8 mouse cellular contexts compared by ENCODE assay signal in the genomic region with DNA sequence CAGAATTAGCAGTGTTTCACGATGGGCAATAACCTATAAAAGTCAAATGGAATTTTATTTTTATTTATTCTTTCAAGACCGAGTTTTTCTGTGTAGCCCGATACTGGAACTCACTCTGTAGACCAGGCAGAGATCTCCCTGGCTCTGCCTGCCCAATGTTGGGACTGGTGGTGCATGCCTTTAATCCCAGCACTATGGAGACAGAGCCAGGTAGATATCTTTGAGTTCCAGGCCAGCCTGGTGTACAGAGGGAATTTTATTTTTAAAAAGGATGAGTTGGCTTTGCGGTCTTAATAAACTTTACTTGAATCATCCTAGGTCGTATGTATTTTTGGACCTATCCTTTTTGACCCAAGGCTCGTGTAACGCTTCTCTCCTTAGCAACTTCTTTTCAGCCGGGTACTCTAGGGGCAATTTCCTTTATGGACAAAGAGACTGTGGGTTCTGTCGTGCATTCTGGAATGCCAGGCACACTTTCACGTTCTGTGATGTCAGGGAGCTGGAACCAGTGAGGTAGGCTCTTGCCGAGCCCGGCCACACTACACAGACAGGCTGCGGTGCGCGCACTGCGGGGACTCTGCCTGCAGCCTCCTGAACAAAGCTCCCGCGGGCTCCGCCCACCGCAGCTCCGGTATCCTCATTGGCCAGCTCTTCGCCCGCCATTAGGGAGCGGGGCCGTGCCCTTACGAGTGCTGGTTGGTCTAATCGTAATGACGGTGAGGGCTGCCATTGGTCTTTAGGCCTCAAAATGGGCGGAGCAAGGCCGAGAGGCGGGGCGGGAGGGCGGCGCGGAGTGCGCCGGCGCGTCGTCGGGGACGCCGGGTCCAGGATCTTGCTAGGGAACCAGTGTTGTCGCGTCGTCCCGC. TPM values are rescaled to one million over a fixed set of nuclear protein-coding genes. Genes with fewer than 3 reads are reported as not detected.
DNase-seq lines count a peak whose midpoint lies in the region; ATAC-seq and TF ChIP-seq lines count a peak whose summit lies in the region.

Mdm1 (plus strand) TSS at position 794 of the 866 bp plus-strand sequence.

- H3K4me1 ChIP-seq in G1E (ENCODE audit: insufficient read depth, low read depth, low read length): peaks cover 19% of the 10 kb centered on the region
- peaks cover 4% of the 10 kb centered on the region for H3K4me1 ChIP-seq in forebrain, embryonic 16.5 days (replicated peaks; ENCODE audit: control insufficient read depth, insufficient read depth, low read length)
- 0 out of 2 replicates have a peak, but pooled peaks cover 3% of the 10 kb centered on the region for H3K4me1 ChIP-seq in lung, embryonic 14.5 days (ENCODE audit: insufficient read depth)
- H3K4me1 ChIP-seq in olfactory bulb, adult 2 months (ENCODE audit: control insufficient read depth, insufficient read depth, low read length): no peaks in the 10 kb centered on the region
- H3K4me1 ChIP-seq in thymus, adult 2 months (replicated peaks; ENCODE audit: control insufficient read depth, insufficient read depth, low read length): peaks cover 4% of the 10 kb centered on the region; the same call in 1 of the 2 replicates

- H3K4me3 ChIP-seq in G1E (ENCODE audit: low read depth, low read length): peak within 1 kb of the TSS; percentile 87
- peak within 1 kb of the TSS; percentile 81 for H3K4me3 ChIP-seq in forebrain, embryonic 16.5 days (replicated peaks; ENCODE audit: low read length)
- H3K4me3 ChIP-seq in layer of hippocampus, adult 2 months: peak within 1 kb of the TSS; percentile 73
- H3K4me3 ChIP-seq in lung, embryonic 14.5 days (ENCODE audit: low read depth, low read length): peak within 1 kb of the TSS; percentile 82
- peak within 1 kb of the TSS; percentile 68 for H3K4me3 ChIP-seq in olfactory bulb, adult 2 months (ENCODE audit: insufficient read depth, low read depth, low read length)
- peak within 1 kb of the TSS; percentile 56 for H3K4me3 ChIP-seq in thymus, adult 2 months (ENCODE audit: control insufficient read depth, insufficient read depth, low read length)

- intact Hi-C loops in heart, postnatal 36 days (cut with DNase I): loop anchor here (10.0 kb wide), 1 partner anchor 1094 kb away; no protein-coding TSS in a partner anchor

- peak within 1 kb of the TSS; percentile 69 for H3K4me2 ChIP-seq in forebrain, embryonic 16.5 days (ENCODE audit: low read length)
- H3K4me2 ChIP-seq in lung, embryonic 14.5 days: peak within 1 kb of the TSS; percentile 78

- H3K27me3 ChIP-seq in G1E (ENCODE audit: insufficient read depth, low read length): peaks cover 2% of the 10 kb centered on the region; the same call in 1 of the 2 replicates
- H3K27me3 ChIP-seq in forebrain, embryonic 16.5 days (replicated peaks; ENCODE audit: control insufficient read depth, insufficient read depth, low read length): no peaks in the 10 kb centered on the region
- H3K27me3 ChIP-seq in lung, embryonic 14.5 days (ENCODE audit: insufficient read depth, low read length): no peaks in the 10 kb centered on the region
- H3K27me3 ChIP-seq in thymus, adult 2 months (ENCODE audit: control insufficient read depth, insufficient read depth, low read length): no peaks in the 10 kb centered on the region

- peak; percentile 99 for ATAC-seq in G1E (ENCODE audit: extremely low read depth, insufficient number of reproducible peaks, low FRiP score, poor library complexity, severe bottlenecking)
- ATAC-seq in forebrain, embryonic 16.5 days: peak; percentile 100
- ATAC-seq in lung, embryonic 14.5 days (ENCODE audit: insufficient read depth): peak; percentile 100

- 5% methylated on average over 47 of the region's 47 CpGs for WGBS in forebrain, embryonic 16.5 days
- WGBS in lung, embryonic 14.5 days: 4% methylated on average over 47 of the region's 47 CpGs
- WGBS in olfactory bulb, adult 2 months: 4% methylated on average over 47 of the region's 47 CpGs
- WGBS in thymus, adult 2 months: 5% methylated on average over 47 of the region's 47 CpGs

- H3K9ac ChIP-seq in forebrain, embryonic 16.5 days (replicated peaks; ENCODE audit: low read depth, low read length): peak within 1 kb of the TSS; percentile 70
- peak within 1 kb of the TSS; percentile 68 for H3K9ac ChIP-seq in lung, embryonic 14.5 days

- H3K27ac ChIP-seq in forebrain, embryonic 16.5 days (ENCODE audit: low read length): peak within 1 kb of the TSS; percentile 76; the same call in 1 of the 2 replicates
- no peak within 1 kb of the TSS for H3K27ac ChIP-seq in layer of hippocampus, adult 2 months
- H3K27ac ChIP-seq in lung, embryonic 14.5 days (ENCODE audit: low read depth): peak within 1 kb of the TSS; percentile 72; the same call in 1 of the 2 replicates
- no peak within 1 kb of the TSS for H3K27ac ChIP-seq in olfactory bulb, adult 2 months (ENCODE audit: insufficient read depth, low read depth, low read length)
- no peak within 1 kb of the TSS; the same call in 1 of the 2 replicates for H3K27ac ChIP-seq in thymus, adult 2 months (ENCODE audit: control insufficient read depth, insufficient read depth, low read length)

- peak; percentile 97 for DNase-seq in G1E (ENCODE audit: low spot score)
- DNase-seq in cerebellum, adult 18-20 months: peak; percentile 97 to 98
- DNase-seq in heart, postnatal 36 days: peak; percentile 97 to 98
- DNase-seq in layer of hippocampus, adult 2 months (ENCODE audit: low spot score in 2 of 2): peak; percentile 96 to 98
- peak; percentile 99 for DNase-seq in lung, embryonic 14.5 days
- DNase-seq in thymus, adult 2 months: peak; percentile 100

- 0 out of 2 replicates have a peak, but pooled peaks have one; percentile 37 for TF ChIP-seq POLR2A in olfactory bulb, adult 2 months (IDR thresholded peaks at IDR 0.05; ENCODE audit: insufficient read depth, low read depth, low read length)
- TF ChIP-seq POLR2A in thymus, adult 2 months (IDR thresholded peaks at IDR 0.05; ENCODE audit: control insufficient read depth, extremely low read depth, insufficient read depth, low read length, poor library complexity): peak; percentile 87

- H3K36me3 ChIP-seq in G1E (replicated peaks): peaks cover 26% of the 10 kb centered on the region
- H3K36me3 ChIP-seq in forebrain, embryonic 16.5 days (ENCODE audit: control insufficient read depth, insufficient read depth): no peaks in the 10 kb centered on the region
- no peaks in the 10 kb centered on the region for H3K36me3 ChIP-seq in lung, embryonic 14.5 days (ENCODE audit: insufficient read depth)
- H3K36me3 ChIP-seq in thymus, adult 2 months (ENCODE audit: control insufficient read depth, insufficient read depth, low read length): no peaks in the 10 kb centered on the region

- no peaks in the 10 kb centered on the region for H3K9me3 ChIP-seq in G1E (replicated peaks)
- no peaks in the 10 kb centered on the region for H3K9me3 ChIP-seq in forebrain, embryonic 16.5 days (ENCODE audit: control insufficient read depth, low read length)
- H3K9me3 ChIP-seq in lung, embryonic 14.5 days (ENCODE audit: low read depth, low read length): no peaks in the 10 kb centered on the region

- TF ChIP-seq CTCF in G1E (IDR thresholded peaks at IDR 0.05; ENCODE audit: low read depth, low read length): no peak
- 0 out of 2 replicates have a peak, but pooled peaks have one; percentile 4 for TF ChIP-seq CTCF in layer of hippocampus, adult 2 months (conservative IDR thresholded peaks at IDR 0.05)
- no peak for TF ChIP-seq CTCF in lung, embryonic 14.5 days (IDR thresholded peaks at IDR 0.05; ENCODE audit: low read depth)
- no peak for TF ChIP-seq CTCF in olfactory bulb, adult 2 months (IDR thresholded peaks at IDR 0.05; ENCODE audit: insufficient read depth, low read depth, low read length)
- TF ChIP-seq CTCF in thymus, adult 2 months (IDR thresholded peaks at IDR 0.05; ENCODE audit: borderline replicate concordance, control insufficient read depth, extremely low read depth, insufficient read depth, low read length, poor library complexity): peak; percentile 72; the same call in 1 of the 2 replicates

RNA-seq across cellular contexts. Expression of gene Mdm1, which starts in this region (rescaled TPM):
- total RNA-seq in G1E (2014; fragmentation: Nextera tagmentation) (17.4 and 19.6 TPM in 2 replicates), G1E (2017) (30.2 and 30.6 TPM in 2 replicates)
- 14.9 and 17.1 TPM in 2 replicates for polyA plus RNA-seq in G1E (2012)
- polyA plus RNA-seq in forebrain, embryonic 16.5 days (2015; fragmentation: Nextera tagmentation; extraction: Ambion mirVana): 32.7 and 36.8 TPM in 2 replicates
- total RNA-seq in heart, postnatal 36 days (2021): 1 to 10 TPM; 4.3 to 6.1 TPM
- total RNA-seq in layer of hippocampus, adult 2 months (2021): 10 to 100 TPM in 1 of 2 experiments, 1 to 10 TPM in 1; 9.5 to 10.5 TPM
- polyA plus RNA-seq in lung, embryonic 14.5 days (2014; fragmentation: Nextera tagmentation; extraction: Ambion mirVana): 38.0 and 40.3 TPM in 2 replicates
- not detected in 2 replicates for polyA plus RNA-seq in olfactory bulb, adult 2 months (2012; ENCODE audit: insufficient read depth, insufficient read length, low replicate concordance, missing spikeins)
- 23.3 and 34.8 TPM in 2 replicates for polyA plus RNA-seq in thymus, adult 2 months (2012; rRNA removed)

Comparison
In these comparisons a context has a peak if more than half of its experiments do, and no peak if none do; other contexts are left out.
1. CTCF ChIP-seq: peak in layer of hippocampus, adult 2 months (single experiment) and thymus, adult 2 months (single experiment); none in G1E (single experiment), lung, embryonic 14.5 days (single experiment) and olfactory bulb, adult 2 months (single experiment).
2. H3K27ac ChIP-seq: peak in forebrain, embryonic 16.5 days (single experiment) and lung, embryonic 14.5 days (single experiment); none in layer of hippocampus, adult 2 months (single experiment), olfactory bulb, adult 2 months (single experiment) and thymus, adult 2 months (single experiment).
3. Peak in every context shown above with its lines, with median percentiles within 50 percentile points of each other: ATAC-seq, DNase-seq and H3K4me3 ChIP-seq.